Mouse (Mus musculus) sigmoid colon, adult 10 weeks (tissue): ENCODE results near the gene Saa4. TPM values are rescaled to one million over a fixed set of nuclear protein-coding genes. Genes with fewer than 3 reads are reported as not detected.

Experiments used
- polyA plus RNA-seq: library from polyadenylated mRNA; stranded (reverse); fragments of 350-450 nt; fragmentation: Illumina TruSeq; extraction: RNeasy Lipid Tissue Mini Kit (QIAGEN cat#74804); gene quantifications from one replicate; pipeline ENCODE4 v1.2.3, GENCODE M21; 2014; ENCODE audit warnings: low read depth, low replicate concordance

The Saa4 gene
- polyA plus RNA-seq: not detected

DNA sequence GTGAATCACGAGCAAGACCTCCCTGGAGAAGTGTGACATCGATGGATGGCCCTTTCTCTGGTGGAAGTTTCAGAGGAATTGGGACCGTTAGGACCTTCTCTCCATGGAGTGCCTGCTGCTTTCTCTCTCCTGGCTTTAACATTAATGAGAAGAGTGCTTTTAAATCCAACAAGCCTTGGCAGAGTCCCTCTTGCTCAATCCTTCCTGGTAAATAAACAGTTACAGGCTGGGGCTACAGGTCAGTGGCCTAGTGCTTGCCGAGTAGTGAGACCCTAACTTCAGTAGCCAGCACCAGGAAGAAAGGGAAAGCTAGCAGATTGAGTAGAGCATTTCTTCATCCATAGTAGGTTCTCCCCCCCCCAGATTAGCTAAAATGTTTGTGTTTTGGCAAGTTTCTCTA is at the start of gene Saa4:
Saa4 (minus strand) TSS at position 146 of the 400 bp plus-strand sequence.

DNA sequence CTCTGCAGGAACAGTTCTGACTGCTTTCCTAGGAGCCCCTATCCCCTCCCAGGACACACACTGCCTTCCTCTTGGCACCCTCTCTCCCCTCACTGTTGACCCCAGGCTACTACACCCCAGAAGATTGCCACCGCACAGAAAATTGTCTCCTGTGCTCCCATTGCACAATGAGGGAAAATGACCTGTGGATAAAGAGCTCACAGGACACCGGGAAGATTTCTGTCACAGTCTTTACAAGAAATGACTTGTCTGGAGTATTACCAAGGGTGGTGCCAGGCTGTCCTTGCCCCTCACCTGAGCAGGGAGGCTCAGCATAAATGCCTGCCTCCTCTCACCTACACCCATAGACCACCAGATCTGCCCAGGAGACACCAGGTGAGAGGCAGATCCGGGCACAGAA is 19.1 kb upstream of the Saa4 start, which contains the start of gene Saa2:
Saa2 (plus strand) TSS at position 301 of the 400 bp plus-strand sequence.

DNA sequence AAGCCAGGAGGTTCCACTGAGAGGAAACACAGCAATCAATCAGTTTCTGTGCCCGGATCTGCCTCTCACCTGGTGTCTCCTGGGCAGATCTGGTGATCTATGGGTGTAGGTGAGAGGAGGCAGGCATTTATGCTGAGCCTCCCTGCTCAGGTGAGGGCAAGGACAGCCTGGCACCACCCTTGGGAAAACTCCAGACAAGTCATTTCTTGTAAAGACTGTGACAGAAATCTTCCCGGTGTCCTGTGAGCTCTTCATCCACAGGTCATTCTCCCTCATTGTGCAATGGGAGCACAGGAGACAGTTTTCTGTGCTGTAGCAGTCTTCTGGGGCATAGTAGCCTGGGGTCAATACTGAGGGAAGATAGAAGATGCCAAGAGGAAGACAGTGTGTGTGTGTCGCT is 10.5 kb upstream of the Saa4 start, which contains the start of gene Saa1:
Saa1 (minus strand) TSS at position 101 of the 400 bp plus-strand sequence.

DNA sequence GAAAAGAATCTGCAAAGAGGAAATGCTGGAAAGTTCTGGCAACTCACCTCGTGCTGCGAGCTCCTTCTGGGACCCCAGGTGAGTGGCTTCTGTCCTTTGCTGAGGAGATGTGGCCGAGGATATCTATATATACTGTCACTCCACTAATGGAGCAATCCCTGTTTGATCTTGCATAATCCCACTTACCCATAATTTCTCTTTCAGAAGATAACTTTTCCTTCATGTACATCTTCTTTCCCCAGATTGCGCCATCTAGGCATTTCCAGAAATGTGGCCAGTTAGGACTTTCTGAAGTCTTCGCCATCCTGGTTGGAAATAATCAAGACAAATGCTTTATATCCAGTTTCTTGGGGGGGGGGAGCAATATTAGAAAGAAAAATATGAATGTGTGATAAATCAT is 16.8 kb downstream of the Saa4 start, which contains the start of gene Saa3:
Saa3 (minus strand) TSS at position 101 of the 400 bp plus-strand sequence.

DNA sequence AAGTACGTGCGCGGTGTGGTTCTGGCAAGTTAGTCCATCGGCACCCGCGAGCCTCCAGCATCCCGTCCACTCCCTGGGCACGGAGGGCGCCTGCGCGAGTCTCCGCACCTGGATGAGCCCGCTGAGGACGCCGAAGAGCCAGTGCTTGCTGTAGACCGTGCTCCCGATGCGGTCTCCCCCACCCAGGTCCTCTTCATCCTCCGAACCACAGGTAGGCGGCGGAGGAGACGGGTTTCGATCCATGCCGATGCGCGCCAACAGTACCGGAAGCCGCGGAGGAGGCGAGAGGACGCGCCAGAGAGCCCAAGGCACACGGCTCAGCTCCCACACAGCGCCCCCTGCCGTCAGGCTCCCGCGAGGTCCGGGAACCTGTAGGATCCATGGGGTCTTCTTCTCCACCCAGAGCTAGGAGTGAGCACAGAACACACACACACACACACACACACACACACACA is 22.0 kb downstream of the Saa4 start, which contains the start of gene Saal1:
Saal1 (minus strand) TSS at position 291 of the 455 bp plus-strand sequence.

Other genes with a start within 250 kb of the Saa4 start
- 1.9 TPM for gene Sergef, start 92.8 kb downstream of the Saa4 start, polyA plus RNA-seq
- 36.1 TPM for gene Tph1, start 60.1 kb downstream of the Saa4 start, polyA plus RNA-seq
- 5.0 TPM for gene Saal1, start 21.9 kb downstream of the Saa4 start, polyA plus RNA-seq
- gene Saa3, start 16.9 kb downstream of the Saa4 start, polyA plus RNA-seq: 5.0 TPM
- 841 TPM for gene Saa1, start 10.4 kb upstream of the Saa4 start, polyA plus RNA-seq
- gene Saa2, start 19.2 kb upstream of the Saa4 start, polyA plus RNA-seq: not detected
- gene Hps5, start 63.5 kb upstream of the Saa4 start, polyA plus RNA-seq: 83.2 TPM
- 108 TPM for gene Gtf2h1, start 63.5 kb upstream of the Saa4 start, polyA plus RNA-seq
- gene Ldha, start 108.9 kb upstream of the Saa4 start, polyA plus RNA-seq: 321 TPM
- gene Ldhc, start 128.6 kb upstream of the Saa4 start, polyA plus RNA-seq: not detected
- 349 TPM for gene Tsg101, start 187.4 kb upstream of the Saa4 start, polyA plus RNA-seq
- 36.5 TPM for gene Uevld, start 225.9 kb upstream of the Saa4 start, polyA plus RNA-seq